Mouse (Mus musculus): ENCODE measurements at regions not wholly inside any gene's neighbourhood (a gene's known extent, or its start where the extent isn't known, plus 50 kb on each side); places are given as distances from the start of the nearest gene placed in this dataset.

DNA sequence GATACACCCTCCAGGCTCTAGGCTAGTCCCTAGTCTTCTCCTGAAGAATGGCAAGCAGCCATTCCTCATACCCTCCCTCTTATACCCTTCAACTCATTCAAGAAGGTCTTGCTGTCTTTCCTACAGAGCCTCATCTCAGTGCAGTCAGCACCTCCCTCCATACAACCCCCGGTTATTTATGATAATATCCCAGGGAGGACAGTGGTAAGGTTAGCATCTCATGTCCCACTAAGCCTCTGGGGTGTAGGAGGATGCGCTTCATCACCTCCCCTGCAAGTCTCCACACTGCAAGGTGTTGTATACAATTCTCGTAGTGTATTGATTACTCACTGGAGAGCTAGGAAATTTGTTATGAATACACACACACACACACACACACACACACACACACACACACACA lies 80.2 kb upstream of the Shisa6 start:
- in situ Hi-C loops (cut with MboI, MseI): no loop called here

DNA sequence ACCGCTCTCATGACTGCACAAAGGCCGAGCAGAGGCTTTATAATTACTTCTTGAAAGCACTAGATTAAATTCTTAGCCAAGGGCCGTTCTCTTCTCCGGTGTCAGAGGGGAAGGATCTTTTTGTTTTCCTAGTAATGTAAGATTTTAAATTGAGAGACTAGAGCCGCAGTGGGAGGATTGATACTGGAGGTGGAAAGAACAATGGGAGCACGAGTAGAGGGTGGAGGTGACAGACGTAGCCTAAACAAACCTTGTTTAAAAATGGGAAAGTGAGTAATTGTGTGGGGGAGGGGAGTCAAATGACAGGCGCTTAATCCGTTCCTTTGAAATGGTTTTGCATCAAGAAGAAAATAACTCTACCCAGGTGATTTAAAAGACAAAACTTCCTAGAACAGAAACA lies 80.9 kb upstream of the Shisa6 start:
- in situ Hi-C loops (cut with MboI, MseI): no loop called here

DNA sequence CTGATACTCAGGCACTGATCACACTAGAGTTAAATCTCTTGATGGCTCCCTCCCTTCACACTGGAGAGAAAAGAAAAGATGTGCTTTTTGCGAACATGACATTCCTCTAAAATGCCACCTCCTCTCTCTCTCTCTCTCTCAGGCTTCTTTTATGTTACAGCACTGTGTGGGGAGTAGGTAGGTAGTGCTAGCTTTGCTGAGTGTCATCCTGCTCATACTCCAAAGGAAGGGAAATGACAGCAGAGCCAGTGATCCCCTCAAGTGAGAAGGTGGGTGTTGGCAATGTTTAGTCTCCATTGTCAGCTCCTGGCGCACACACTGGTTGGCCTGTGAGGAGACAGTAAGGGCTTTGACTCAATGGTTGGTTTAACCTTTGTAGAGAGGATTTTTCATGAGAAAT lies 84.0 kb upstream of the Shisa6 start:
- in situ Hi-C loops (cut with MboI, MseI): no loop called here

DNA sequence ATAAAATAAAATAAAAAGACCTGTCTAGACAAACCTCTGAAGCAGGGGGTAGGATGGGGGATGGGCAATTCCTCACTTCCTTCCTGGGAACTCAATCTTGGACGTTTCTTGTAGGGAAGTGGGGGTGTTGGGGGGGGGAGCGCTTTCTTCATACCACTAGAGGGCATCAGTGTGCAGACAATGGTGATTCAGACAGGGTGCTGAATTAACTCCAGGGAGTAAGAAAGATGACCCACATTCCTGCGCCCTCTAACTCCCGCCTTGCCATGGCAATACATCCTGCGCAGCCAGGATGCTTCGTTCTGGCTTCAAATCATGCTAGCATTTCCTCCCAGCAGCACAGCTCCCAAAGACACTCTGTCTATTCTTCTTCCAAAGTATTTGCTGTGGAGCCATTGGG lies 87.4 kb upstream of the Shisa6 start:
- in situ Hi-C loops (cut with MboI, MseI): no loop called here

DNA sequence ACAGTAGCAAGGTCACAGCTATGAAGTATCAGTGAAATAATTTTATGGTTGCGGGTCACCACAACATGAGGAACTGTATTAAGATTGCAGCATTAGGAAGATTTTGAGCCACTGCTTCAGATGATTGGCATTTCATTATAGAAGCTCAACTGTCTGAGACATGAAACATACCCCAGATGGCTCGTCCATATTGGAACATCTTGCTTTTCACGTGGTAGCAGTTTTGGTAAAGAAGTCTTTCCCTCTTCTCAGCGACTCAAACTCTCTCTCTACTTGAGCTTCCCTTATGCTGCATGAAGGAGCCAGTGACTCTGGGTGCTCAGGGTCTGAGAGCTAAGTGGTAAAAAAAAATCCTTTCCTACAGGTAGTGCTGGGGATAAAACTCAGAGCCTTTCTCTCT lies 99.7 kb upstream of the Shisa6 start:
- in situ Hi-C loops (cut with MboI, MseI): no loop called here

DNA sequence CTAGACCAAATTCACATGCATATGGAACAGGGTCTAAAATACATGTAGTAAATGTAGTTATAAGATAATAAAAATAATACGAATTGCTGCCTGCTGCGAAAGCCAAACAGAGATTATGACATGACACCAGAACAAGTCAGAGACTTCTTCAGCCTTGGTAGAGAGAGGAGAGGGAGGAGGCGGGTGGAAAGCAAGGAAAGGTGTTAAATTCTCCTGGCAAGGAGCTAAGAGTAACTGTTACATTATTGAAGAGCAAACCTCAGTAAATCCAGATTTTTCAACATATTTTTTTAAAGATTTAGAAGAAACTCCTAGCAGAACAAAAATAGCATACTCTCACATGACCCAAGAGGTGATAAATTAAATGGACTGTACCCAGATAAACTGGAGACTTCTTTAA lies 131.0 kb upstream of the Shisa6 start:
- in situ Hi-C loops (cut with MboI, MseI): loop anchor here (10.0 kb wide), 1 partner anchor 1272 kb away; no protein-coding TSS in a partner anchor

DNA sequence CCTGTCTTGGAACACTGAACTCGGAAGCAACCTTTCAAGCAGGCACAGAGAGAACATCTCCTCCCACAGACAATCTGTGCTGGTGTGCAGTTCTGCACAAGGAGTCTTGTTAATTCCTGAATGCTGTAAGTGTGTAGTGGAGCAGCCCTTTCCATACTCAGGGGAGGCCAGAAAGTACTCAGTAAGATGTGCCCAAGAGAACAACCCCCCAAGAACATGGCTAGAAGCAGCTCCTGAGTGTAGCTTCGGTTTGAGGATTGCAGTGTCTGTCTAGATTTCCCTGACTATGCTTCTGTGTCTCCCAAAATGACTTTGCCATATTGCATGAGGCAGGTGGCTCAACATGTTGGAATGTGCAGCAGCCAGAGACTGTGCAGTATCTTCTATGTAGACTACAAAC lies 148.8 kb upstream of the Shisa6 start:
- in situ Hi-C loops (cut with MboI, MseI): no loop called here

DNA sequence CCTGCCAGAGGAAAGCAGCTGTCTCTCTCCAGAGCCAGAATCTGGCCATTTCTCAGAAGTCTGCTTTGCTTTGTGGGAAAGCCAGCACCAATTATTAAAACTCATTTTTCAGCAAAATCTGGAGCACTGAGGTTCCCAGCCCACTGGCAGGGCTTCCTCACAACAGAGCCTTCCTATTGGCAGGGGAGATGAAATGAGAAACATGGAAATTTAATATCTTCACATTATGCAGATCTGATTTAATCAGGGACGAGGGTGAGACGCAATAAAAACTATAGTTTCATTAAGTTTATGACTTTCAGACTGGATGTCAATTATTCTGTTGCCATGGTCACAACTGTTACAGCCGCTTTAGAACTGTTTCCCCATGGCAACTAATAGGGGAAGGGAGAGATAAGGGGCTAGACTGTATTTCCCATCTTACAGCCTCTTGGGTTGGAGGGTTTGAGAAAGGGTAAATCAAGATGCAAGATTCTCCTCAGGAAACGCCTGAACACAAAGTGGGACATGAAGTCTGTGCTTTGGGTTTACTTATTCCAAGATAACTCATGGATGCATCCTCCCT lies 154.4 kb upstream of the Shisa6 start:
- in situ Hi-C loops (cut with MboI, MseI): no loop called here

DNA sequence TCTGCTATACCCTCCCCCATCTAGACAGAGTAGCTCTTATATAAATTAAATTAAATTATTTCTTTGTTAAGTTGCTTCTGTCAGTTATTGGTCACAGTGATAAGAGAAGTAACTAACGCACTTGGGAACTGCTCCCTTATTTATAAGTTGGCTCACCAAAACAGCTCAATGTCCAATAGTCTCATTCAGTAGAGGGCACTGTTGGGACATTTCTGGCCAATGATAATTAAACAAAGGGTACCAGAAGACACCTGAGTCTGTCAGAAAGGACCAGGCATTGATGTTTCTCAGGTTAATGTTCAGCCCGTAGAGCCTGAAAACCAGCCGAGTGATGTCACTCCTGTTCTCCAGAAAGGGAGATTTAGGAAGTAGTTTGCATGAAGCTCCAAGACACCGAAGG lies 156.1 kb upstream of the Shisa6 start:
- in situ Hi-C loops (cut with MboI, MseI): no loop called here

DNA sequence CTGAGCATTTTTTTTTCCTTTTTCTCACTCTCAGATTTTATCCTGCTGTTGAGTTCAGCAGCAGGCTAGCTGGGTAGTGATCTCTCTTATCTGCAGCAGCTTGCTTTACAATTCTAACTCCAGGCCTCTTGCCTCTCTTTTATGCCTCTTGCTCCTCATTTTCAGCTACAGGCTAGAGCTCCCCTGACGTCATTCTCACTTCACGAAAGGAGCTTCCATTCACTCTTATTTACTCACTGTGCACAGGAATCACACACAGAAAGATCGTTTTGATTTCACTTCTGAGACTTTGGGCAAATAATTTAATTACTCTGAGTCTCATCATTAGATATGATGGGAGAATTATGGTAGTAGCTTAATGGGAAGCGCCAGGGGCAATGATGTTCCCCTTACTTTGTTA lies 158.4 kb upstream of the Shisa6 start:
- in situ Hi-C loops (cut with MboI, MseI): no loop called here

DNA sequence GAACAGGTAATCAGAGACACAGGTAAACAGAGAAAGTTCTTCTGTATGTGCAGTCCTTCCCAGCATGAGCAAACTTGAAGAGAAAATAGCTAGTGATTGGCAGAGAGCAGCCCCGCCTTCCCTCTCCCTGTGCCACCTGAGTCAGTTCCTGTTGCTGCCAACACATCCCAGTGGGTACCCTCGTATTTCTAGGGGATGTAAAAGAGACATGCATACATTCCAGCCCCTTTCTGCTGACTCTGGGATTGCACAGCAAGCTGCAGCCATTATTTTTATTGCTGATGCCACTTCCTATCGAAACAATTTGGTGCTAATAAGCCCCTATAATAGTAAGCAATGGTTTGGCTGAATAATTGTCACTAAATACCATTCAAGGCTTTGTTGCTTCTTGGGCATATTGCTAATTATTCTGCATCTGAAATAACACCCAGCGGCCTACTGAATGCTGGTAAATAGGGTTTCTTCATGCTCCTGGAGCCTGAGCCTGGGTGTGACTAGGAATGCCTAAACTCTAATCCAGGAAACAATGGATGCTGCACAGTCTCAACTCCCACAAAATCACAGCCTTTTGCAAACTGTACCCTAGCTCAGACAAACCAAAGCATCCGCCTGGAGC lies 169.0 kb upstream of the Shisa6 start:
- in situ Hi-C loops (cut with MboI, MseI): no loop called here

DNA sequence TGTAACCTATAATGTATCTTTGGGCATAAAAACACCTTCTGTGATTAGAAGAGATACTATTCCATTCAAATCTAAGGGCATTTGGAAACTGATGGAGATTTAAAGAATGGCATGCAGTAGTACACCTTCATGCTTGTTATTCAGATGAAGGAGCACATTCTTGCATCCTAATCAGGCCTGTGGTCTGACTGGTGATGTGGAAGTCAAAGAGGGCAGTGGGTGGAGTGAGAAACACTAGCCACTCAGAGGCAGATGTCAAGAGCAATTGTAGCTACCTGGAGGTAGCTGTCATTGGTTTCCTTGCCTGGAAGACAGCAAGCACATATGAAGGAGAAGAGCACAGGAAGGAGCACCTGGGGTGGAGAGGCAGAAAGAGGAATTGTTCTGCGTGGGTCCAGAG lies 171.0 kb upstream of the Shisa6 start:
- in situ Hi-C loops (cut with MboI, MseI): no loop called here

DNA sequence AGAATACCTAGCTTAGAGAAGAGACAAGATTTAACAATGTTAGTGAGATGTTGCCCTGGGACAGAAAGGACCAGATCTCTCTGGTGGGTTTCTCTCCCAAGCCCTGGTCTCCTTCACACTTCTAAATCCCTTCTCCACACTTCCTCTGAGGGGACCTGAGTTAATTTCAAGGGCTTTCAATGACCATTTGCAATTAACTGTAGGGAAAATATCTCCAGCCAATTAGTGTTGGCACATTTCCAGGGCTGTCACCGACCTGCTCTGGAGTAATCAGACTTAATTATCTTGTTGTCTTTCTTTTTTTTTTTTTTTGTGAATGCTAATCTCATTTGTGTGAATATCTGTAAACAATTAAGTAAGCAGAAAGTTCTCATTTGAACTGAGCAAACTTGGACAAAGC lies 166.3 kb upstream of the Pirt start:
- in situ Hi-C loops (cut with MboI, MseI): no loop called here

DNA sequence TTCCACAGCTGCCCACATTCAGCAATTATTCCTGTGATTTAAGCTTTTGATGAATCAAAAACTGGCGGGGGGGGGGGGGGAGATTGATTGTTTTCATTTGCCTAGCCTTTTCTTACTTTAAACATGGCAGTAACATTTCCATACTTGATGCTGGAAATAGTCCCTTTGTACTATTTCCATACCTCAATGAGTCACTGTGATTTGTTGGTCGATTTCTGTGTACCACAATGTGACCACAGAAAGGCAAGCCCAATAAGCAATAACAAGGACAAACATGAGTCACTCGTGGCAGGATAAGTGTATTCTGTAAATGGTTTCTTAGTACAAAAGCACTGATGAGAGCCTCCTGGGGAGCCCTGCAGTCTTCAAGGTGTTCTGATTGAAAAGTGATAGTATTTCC lies 121.8 kb upstream of the Pirt start:
- in situ Hi-C loops (cut with MboI, MseI): no loop called here

DNA sequence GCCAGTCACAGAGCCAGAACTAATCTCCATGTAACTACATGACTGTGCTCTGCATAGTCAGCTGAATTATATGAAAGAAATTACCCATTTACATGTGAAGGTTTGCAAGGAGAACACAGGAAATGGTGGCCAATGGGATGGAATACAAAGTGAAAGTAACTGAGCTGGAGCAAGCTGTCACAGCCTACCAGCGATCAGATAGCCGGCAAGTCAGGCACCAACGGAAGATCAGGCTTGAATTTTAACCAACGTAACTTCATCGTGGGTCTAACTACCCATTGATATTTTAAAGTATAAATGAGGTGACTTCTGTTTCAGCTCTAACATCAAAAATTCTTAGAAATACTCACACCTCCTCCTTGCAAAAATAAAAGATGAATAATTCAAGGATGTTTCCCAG lies 104.9 kb upstream of the Pirt start:
- in situ Hi-C loops (cut with MboI, MseI): no loop called here

DNA sequence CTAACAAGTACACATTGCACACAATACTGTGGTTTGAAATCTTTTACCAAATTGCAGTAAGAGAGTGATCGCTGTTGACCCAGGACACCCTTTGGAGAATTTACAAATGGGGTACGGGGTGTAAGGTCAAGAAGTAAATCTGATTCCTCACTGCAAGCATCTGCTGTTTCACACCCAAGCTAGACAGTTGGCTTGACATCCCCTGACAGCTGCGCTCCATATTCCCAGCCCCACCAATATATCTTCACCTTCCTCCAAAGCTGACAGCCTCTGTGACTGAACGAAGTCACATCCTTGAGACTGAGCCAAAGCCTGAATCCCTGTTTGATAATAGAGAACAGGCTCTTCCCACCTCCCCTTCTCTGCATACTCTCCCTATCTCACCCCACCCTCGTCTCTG lies 98.5 kb upstream of the Pirt start:
- in situ Hi-C loops (cut with MboI, MseI): no loop called here

DNA sequence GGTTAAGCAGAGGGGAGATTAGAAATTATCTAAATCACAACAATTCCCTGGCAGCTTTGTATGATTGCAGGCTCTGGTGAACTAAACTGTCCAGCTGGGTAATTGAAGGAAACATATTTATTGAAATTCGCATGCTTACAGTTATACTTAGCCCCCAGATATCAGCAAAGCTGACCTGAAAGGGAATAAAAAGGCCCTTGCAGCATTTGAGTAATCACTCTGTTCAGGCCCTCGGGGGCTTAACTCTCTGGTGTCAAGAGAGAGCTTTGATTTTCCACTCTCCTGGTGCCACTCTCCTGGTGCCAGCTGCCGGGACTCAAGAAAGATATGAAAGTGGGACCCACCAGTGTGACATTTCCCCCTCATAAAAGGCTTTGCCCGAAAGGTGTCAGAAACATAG lies 98.0 kb upstream of the Pirt start:
- in situ Hi-C loops (cut with MboI, MseI): no loop called here

DNA sequence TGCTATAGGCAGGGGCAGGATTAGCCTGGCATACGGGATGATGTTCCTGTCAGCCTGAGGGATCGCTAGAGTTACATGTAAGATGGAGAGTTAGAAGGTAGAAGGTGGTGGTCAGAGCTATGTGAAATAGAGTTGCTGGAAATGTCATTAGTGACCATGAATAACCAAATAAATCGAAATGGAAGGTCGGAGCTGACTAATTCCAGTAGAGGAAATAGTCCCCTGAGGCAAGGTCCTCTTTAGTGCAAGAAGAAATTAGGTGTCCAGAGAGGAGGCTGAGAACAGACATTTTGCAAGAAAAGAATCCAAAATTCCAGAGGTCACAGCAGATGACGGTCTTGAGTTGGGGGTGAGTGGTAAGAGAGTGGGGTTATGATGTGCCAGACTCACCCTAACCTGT lies 75.9 kb upstream of the Pirt start:
- in situ Hi-C loops (cut with MboI, MseI): no loop called here

DNA sequence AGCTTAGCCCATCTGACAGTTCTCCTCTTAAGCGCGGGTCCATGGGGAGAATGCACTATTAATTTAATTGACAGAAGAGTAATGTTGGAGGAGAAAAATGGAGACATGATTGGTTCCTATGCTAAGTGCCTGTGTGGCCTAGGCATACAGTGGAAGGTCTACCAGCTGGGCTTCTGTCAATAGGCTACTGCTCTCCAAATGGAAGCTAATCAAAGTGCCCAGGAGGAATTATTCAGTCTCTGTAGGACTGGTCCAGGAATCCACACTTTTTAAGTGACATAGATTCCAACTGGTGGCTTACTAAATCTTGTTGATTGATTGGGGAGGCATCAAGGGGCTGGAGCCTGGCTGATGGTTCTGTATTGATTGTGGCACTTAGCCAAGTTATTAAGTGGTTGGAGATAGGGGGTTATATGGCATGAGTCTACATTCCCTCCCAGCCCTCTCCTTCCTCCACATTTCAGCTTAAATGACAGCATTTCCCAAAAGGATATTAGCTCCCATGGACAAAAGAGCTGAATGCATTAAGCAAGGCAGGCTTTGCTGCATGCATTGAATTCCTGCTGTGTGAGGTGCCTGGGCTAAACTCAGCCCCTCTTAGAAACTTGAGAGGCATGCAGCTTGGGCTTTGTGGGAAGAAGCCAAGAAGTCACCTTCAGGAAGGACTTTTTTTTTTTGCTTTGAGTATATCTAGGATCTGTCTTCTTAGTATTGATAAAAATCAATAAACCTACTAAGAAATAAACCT lies 75.0 kb upstream of the Pirt start:
- in situ Hi-C loops (cut with MboI, MseI): no loop called here

DNA sequence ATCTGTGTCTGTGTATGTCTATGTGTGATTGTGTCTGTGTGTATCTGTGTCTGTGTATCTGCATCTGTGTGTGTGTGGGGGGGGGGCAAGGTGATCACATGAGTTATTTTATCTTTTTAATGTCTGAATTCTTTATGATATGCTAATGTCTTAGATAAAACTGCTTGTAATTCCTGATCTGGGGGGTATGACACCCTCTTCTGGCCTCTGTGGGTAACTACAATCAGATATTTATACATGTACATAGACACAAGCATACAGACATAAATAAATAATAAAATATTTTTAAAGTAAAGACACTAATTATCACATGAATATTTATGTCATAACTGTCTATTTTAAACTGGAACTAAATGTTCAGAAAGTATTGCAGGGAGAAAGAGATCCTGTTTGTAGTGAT lies 66.5 kb upstream of the Pirt start:
- in situ Hi-C loops (cut with MboI, MseI): no loop called here

DNA sequence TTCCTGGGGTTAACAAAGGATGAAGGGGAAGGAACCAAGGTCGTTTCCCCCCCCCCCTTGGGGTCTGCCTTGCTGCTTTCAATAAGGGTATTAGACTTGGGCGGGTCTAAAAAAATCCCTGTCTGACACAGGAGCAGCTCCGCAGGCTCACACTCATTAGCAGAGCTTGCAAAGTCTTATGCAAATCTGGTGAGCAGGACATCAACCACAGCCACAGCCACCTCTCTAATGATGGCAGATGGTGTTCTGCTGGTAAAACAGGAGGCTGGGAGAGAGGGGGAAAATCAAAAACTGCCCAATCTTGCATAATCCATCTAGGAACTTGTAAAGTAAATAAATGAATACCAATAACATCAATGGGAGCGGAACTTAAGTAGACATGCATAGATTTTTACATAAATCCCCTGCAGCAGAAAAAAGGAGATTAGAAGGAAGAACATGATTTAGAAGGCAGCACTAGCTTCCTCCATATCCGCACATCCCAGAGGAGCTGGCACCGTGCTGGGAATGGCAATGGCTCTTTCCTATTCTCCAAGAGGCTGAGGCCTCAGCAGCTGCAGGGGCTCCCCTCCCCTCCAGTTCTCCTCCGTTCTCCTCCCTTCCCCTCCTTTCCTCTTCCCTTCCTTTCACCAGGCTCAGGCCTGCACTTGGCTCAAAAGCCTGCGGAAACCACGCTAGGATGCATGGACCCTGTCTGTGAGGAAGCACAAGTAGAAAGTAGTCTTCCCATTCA lies 65.6 kb upstream of the Pirt start:
- in situ Hi-C loops (cut with MboI, MseI): no loop called here

Data from T-helper 1 cell (primary cell).